7 mouse cellular contexts compared by ENCODE assay signal in the genomic region with DNA sequence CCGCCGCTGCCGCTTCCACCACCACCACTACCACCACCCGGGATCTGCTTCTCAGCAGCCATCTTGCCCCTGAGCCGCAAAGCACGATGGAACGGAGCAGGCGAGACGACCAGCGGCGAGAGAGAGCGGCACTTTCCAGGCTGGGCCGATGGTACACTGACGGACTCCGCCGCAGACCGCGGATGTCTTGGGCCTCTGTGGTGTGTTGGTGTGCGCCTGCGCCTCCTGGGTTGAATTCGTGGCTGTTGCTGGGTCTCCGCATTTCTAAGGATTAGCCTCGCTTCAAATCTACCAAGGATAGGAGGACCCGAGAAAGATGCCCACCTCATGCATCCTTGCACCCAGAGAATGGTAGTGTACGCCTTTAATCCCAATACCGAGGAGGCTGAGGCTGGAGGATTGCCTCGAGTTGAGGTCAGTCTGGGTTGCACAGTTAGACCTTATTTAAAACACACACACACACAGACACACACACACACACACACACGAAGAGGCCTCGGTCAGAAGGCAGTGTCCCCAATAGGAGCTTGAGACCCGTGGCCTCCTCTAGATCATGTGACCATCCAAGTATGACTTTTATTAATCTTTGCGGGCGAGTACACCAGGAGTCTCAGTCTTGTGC. TPM values are rescaled to one million over a fixed set of nuclear protein-coding genes. Genes with fewer than 3 reads are reported as not detected.
DNase-seq lines count a peak whose midpoint lies in the region; ATAC-seq lines count a peak whose summit lies in the region.

TSS of gene Srp68 (minus strand) at position 173 of the 622 bp plus-strand sequence.

- H3K9me3 ChIP-seq in embryonic facial prominence, embryonic 12.5 days = no peaks in the 10 kb centered on the region
- H3K9me3 ChIP-seq in limb, embryonic 11.5 days (ENCODE audit: control insufficient read depth, low read length) = no peaks in the 10 kb centered on the region
- H3K9me3 ChIP-seq in midbrain, embryonic 14.5 days (ENCODE audit: control insufficient read depth, low read length) = no peaks in the 10 kb centered on the region

- 0 out of 2 replicates have a peak, but pooled peaks cover 2% of the 10 kb centered on the region for H3K27me3 ChIP-seq in embryonic facial prominence, embryonic 12.5 days
- H3K27me3 ChIP-seq in limb, embryonic 11.5 days (ENCODE audit: control insufficient read depth, insufficient read depth, low read length) = no peaks in the 10 kb centered on the region
- no peaks in the 10 kb centered on the region for H3K27me3 ChIP-seq in midbrain, embryonic 14.5 days (ENCODE audit: control insufficient read depth, insufficient read depth, low read length)

- peak within 1 kb of the TSS; percentile 66 for H3K4me2 ChIP-seq in embryonic facial prominence, embryonic 12.5 days (replicated peaks)
- peak within 1 kb of the TSS; percentile 75 for H3K4me2 ChIP-seq in limb, embryonic 11.5 days (ENCODE audit: low read depth, severe bottlenecking)
- H3K4me2 ChIP-seq in midbrain, embryonic 14.5 days (ENCODE audit: low read length) = peak within 1 kb of the TSS; percentile 93

- DNase-seq in adrenal gland, postnatal 25 days = peak; percentile 93
- peak; percentile 99 for DNase-seq in heart, adult 11 months
- peak; percentile 93 for DNase-seq in kidney, adult 18-20 months
- DNase-seq in limb, embryonic 11.5 days (ENCODE audit: low spot score) = peak; percentile 95
- DNase-seq in midbrain, embryonic 14.5 days = peak; percentile 97
- peak; percentile 77 to 88 for DNase-seq in spleen, adult 18-20 months

- peak within 1 kb of the TSS; percentile 71 for H3K4me3 ChIP-seq in embryonic facial prominence, embryonic 12.5 days
- H3K4me3 ChIP-seq in limb, embryonic 11.5 days (ENCODE audit: low read depth, low read length) = peak within 1 kb of the TSS; percentile 97
- peak within 1 kb of the TSS; percentile 91 for H3K4me3 ChIP-seq in midbrain, embryonic 14.5 days (replicated peaks; ENCODE audit: low read depth, low read length)

- ATAC-seq in embryonic facial prominence, embryonic 12.5 days (ENCODE audit: insufficient number of reproducible peaks, insufficient read depth, low FRiP score, low TSS enrichment) = peak; percentile 97
- peak; percentile 93 for ATAC-seq in limb, embryonic 11.5 days (ENCODE audit: insufficient number of reproducible peaks, low FRiP score, low TSS enrichment, low read depth)
- ATAC-seq in midbrain, embryonic 14.5 days (ENCODE audit: low FRiP score, low TSS enrichment) = peak; percentile 97

- peak within 1 kb of the TSS; percentile 86 for H3K27ac ChIP-seq in embryonic facial prominence, embryonic 12.5 days
- peak within 1 kb of the TSS; percentile 73; the same call in 1 of the 2 replicates for H3K27ac ChIP-seq in limb, embryonic 11.5 days (replicated peaks; ENCODE audit: low read depth, low read length)
- peak within 1 kb of the TSS; percentile 93 for H3K27ac ChIP-seq in midbrain, embryonic 14.5 days (replicated peaks; ENCODE audit: low read depth, low read length)

- 4% methylated on average over 32 of the region's 32 CpGs for WGBS in embryonic facial prominence, embryonic 12.5 days
- WGBS in limb, embryonic 11.5 days = 5% methylated on average over 32 of the region's 32 CpGs
- WGBS in midbrain, embryonic 14.5 days = 2% methylated on average over 32 of the region's 32 CpGs

- peaks cover 11% of the 10 kb centered on the region; the same call in 1 of the 2 replicates for H3K4me1 ChIP-seq in embryonic facial prominence, embryonic 12.5 days
- peaks cover 10% of the 10 kb centered on the region for H3K4me1 ChIP-seq in limb, embryonic 11.5 days (ENCODE audit: control insufficient read depth, insufficient read depth, low read length)
- peaks cover 15% of the 10 kb centered on the region for H3K4me1 ChIP-seq in midbrain, embryonic 14.5 days (ENCODE audit: control insufficient read depth, insufficient read depth, low read length)

- peak within 1 kb of the TSS; percentile 80 for H3K9ac ChIP-seq in embryonic facial prominence, embryonic 12.5 days
- peak within 1 kb of the TSS; percentile 83 for H3K9ac ChIP-seq in limb, embryonic 11.5 days (ENCODE audit: low read length)
- H3K9ac ChIP-seq in midbrain, embryonic 14.5 days (replicated peaks; ENCODE audit: low read length) = peak within 1 kb of the TSS; percentile 86

- peaks cover 20% of the 10 kb centered on the region for H3K36me3 ChIP-seq in embryonic facial prominence, embryonic 12.5 days
- peaks cover 4% of the 10 kb centered on the region for H3K36me3 ChIP-seq in limb, embryonic 11.5 days (ENCODE audit: control insufficient read depth, insufficient read depth, low read length)
- H3K36me3 ChIP-seq in midbrain, embryonic 14.5 days (ENCODE audit: control insufficient read depth, insufficient read depth, low read length) = peaks cover 25% of the 10 kb centered on the region

RNA-seq across cellular contexts. Expression of gene Srp68, which starts in this region (rescaled TPM):
- total RNA-seq in adrenal gland, postnatal 25 days (2021) = 68.1 and 70.9 TPM in 2 replicates
- 105 and 107 TPM in 2 replicates for polyA plus RNA-seq in embryonic facial prominence, embryonic 12.5 days (2016; fragmentation: Nextera tagmentation; extraction: Ambion mirVana)
- polyA plus RNA-seq in limb, embryonic 11.5 days (2014; fragmentation: Nextera tagmentation; extraction: Ambion mirVana) = 88.2 and 96.9 TPM in 2 replicates
- 49.5 and 57.1 TPM in 2 replicates for polyA plus RNA-seq in midbrain, embryonic 14.5 days (2014; fragmentation: Nextera tagmentation; extraction: Ambion mirVana)

Comparison
In these comparisons a context has a peak if more than half of its experiments do, and no peak if none do; other contexts are left out.
1. Peak in every context shown above with its lines: DNase-seq, ATAC-seq, H3K4me3 ChIP-seq and H3K27ac ChIP-seq.